Mouse (Mus musculus): ENCODE measurements at regions not wholly inside any gene's neighbourhood (a gene's known extent, or its start where the extent isn't known, plus 50 kb on each side); places are given as distances from the start of the nearest gene placed in this dataset.
"Not testable (repeated sequence)": the region's sequence is repeated elsewhere in the genome, so short reads cannot be mapped to it uniquely, and the experiment has no call there.

DNA sequence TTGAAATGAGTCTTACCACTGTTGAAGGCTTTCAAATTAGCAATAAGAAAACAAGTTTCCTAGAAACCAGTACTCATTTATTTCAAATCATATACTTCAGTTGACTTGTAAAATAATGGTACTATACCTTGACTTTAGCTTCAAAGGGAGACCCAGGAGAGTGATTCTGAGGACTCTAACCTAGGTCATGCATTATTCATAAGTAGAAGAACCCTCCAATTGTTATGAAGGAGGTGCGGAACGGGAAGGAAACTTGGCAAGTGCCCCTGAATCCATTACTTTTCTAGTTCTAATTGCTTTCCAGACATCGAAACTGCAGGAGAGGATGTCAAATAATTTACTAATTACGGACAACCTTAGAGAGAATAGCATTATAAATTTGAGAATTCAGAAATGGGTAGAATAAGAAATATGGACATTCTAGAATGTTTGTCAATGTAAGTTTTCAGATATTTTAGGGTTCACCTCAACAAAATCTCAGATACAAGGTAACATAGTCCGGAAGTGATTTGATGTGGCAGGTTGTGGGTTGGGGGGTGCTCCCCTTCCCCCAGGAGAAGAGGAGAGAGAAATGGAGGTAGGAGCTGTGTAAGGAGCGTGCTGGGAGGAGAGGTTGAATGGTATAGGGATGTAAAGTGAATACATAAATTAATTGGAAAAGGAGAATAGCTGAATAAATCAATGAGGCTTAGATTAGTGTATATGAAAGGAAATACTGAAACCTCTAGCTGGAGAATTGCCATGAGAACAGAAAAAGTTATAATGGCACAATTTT is 692.9 kb downstream of the Brinp3 start:
- TF ChIP-seq ZC3H11A (IDR thresholded peaks at IDR 0.05; ENCODE audit: borderline replicate concordance, low read depth, low read length) (no peak), CHD2 (IDR thresholded peaks at IDR 0.05; ENCODE audit: low read depth, low read length) (no peak), HCFC1 (IDR thresholded peaks at IDR 0.05; ENCODE audit: borderline replicate concordance, insufficient read depth, low read length) (no peak), ZNF384 (IDR thresholded peaks at IDR 0.05; ENCODE audit: low read depth, low read length) (no peak), MAFK (IDR thresholded peaks at IDR 0.05; ENCODE audit: insufficient read depth, low read depth, low read length) (no peak)
- Histone ChIP-seq H3K36me3 (ENCODE audit: control insufficient read depth, insufficient read depth, low read length, poor library complexity, severe bottlenecking) (no peaks in the 10 kb centered on the region), H3K4me3 (ENCODE audit: insufficient read depth in 1 of 2, low read depth in 1 of 2, low read length in 2 of 2, poor library complexity in 1 of 2, severe bottlenecking in 1 of 2) (no peak overlapping the region), H3K9me3 (ENCODE audit: control insufficient read depth, insufficient read depth, low read depth, low read length) (no peaks in the 10 kb centered on the region), H3K4me1 (ENCODE audit: control insufficient read depth in 2 of 2, insufficient read depth in 2 of 2, low read length in 2 of 2, poor library complexity in 1 of 2) (no peaks in the 10 kb centered on the region), H3K27ac (ENCODE audit: insufficient read depth, low read depth, low read length, poor library complexity, severe bottlenecking) (no peak overlapping the region), H3K9ac (ENCODE audit: insufficient read depth, low read depth, low read length, poor library complexity, severe bottlenecking) (no peak overlapping the region)
- no peak for DNase-seq (ENCODE audit: low read depth, low spot score)
- in situ Hi-C loops (cut with MboI; ENCODE audit: low sequenced_read_pairs in 2 of 2, unreplicated experiment in 2 of 2): no loop called here

DNA sequence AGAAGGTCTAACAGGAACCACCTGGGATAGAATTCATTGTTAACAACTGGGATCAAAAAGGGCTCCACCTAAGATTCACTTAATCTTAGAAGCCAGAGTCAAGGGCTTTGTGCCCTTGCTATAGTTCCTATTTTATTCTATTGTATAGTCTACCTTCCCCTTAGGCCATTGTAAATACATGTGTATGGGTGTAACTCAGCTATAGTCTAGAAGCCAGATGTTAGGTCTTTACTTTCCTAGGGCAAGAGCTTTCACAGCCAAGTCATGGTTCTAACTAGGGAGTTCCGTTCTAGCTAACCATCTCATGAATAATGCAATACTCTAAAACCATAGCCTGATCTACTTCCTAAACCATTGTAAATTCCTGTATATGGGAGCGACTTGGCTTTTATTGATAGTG is 705.4 kb downstream of the Brinp3 start:
- H3K9me3 ChIP-seq (ENCODE audit: control insufficient read depth, insufficient read depth, low read depth, low read length); in situ Hi-C loops (cut with MboI; ENCODE audit: low sequenced_read_pairs in 2 of 2, unreplicated experiment in 2 of 2); H3K36me3 ChIP-seq (ENCODE audit: control insufficient read depth, insufficient read depth, low read length, poor library complexity, severe bottlenecking); H3K27ac ChIP-seq (ENCODE audit: insufficient read depth, low read depth, low read length, poor library complexity, severe bottlenecking); H3K4me3 ChIP-seq (ENCODE audit: insufficient read depth in 1 of 2, low read depth in 1 of 2, low read length in 2 of 2, poor library complexity in 1 of 2, severe bottlenecking in 1 of 2); DNase-seq (ENCODE audit: low read depth, low spot score); H3K9ac ChIP-seq (ENCODE audit: insufficient read depth, low read depth, low read length, poor library complexity, severe bottlenecking); H3K4me1 ChIP-seq (ENCODE audit: control insufficient read depth in 2 of 2, insufficient read depth in 2 of 2, low read length in 2 of 2, poor library complexity in 1 of 2): not testable (repeated sequence)

- H3K9ac ChIP-seq (ENCODE audit: insufficient read depth, low read depth, low read length, poor library complexity, severe bottlenecking); H3K36me3 ChIP-seq (ENCODE audit: control insufficient read depth, insufficient read depth, low read length, poor library complexity, severe bottlenecking); H3K4me1 ChIP-seq (ENCODE audit: control insufficient read depth in 2 of 2, insufficient read depth in 2 of 2, low read length in 2 of 2, poor library complexity in 1 of 2); H3K9me3 ChIP-seq (ENCODE audit: control insufficient read depth, insufficient read depth, low read depth, low read length); H3K27ac ChIP-seq (ENCODE audit: insufficient read depth, low read depth, low read length, poor library complexity, severe bottlenecking); H3K4me3 ChIP-seq (ENCODE audit: insufficient read depth in 1 of 2, low read depth in 1 of 2, low read length in 2 of 2, poor library complexity in 1 of 2, severe bottlenecking in 1 of 2); DNase-seq (ENCODE audit: low read depth, low spot score); in situ Hi-C loops (cut with MboI; ENCODE audit: low sequenced_read_pairs in 2 of 2, unreplicated experiment in 2 of 2): not testable (repeated sequence)
Measured at GRCm38 (mm10) chr1:147214890-147215289, 720.3 kb downstream of the Brinp3 start.

DNA sequence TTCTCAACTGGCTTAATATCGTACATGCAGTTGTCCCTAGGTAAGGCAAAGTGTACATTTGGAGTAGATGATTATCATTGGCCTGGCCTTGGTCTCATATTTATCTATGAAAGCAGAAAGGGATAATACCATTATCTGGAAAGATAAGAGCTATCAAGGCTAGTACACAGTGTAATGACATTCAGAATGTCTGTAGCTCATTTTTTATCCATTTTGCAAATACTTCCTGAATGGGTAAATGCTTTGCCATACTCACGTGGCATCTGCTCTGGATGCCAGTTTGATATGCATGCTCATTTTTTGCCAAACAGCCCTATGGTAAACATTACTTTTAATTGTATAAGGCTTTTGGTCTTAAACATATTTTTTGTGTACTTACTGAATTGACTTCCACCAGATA is 723.4 kb downstream of the Brinp3 start:
- TF ChIP-seq ZC3H11A (IDR thresholded peaks at IDR 0.05; ENCODE audit: borderline replicate concordance, low read depth, low read length) (no peak), HCFC1 (IDR thresholded peaks at IDR 0.05; ENCODE audit: borderline replicate concordance, insufficient read depth, low read length) (no peak), CHD2 (IDR thresholded peaks at IDR 0.05; ENCODE audit: low read depth, low read length) (no peak)
- Histone ChIP-seq H3K36me3 (ENCODE audit: control insufficient read depth, insufficient read depth, low read length, poor library complexity, severe bottlenecking) (no peaks in the 10 kb centered on the region), H3K27ac (ENCODE audit: insufficient read depth, low read depth, low read length, poor library complexity, severe bottlenecking) (no peak overlapping the region), H3K9me3 (ENCODE audit: control insufficient read depth, insufficient read depth, low read depth, low read length) (no peaks in the 10 kb centered on the region), H3K4me1 (ENCODE audit: control insufficient read depth in 2 of 2, insufficient read depth in 2 of 2, low read length in 2 of 2, poor library complexity in 1 of 2) (no peaks in the 10 kb centered on the region), H3K9ac (ENCODE audit: insufficient read depth, low read depth, low read length, poor library complexity, severe bottlenecking) (no peak overlapping the region), H3K4me3 (ENCODE audit: insufficient read depth in 1 of 2, low read depth in 1 of 2, low read length in 2 of 2, poor library complexity in 1 of 2, severe bottlenecking in 1 of 2) (no peak overlapping the region)
- in situ Hi-C loops (cut with MboI; ENCODE audit: low sequenced_read_pairs in 2 of 2, unreplicated experiment in 2 of 2): no loop called here
- no peak for DNase-seq (ENCODE audit: low read depth, low spot score)

DNA sequence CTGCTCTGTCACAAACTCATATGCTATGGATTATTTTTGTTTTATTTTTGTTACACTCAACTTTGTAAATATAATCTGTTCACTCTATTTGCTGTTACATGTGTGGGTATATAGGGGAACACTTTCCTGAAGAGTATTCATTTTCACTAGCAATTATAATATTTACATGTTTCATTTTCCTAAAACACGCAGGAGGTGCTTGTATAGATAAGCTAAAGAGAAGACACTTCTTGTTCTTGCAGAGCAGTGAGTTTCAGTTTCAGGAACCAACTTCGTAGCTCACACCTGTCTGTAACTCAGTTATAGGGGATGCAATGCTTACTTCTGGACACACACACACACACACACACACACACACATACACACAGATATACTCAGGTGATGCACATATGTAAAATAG is 724.9 kb downstream of the Brinp3 start:
- H3K4me1 ChIP-seq (ENCODE audit: control insufficient read depth in 2 of 2, insufficient read depth in 2 of 2, low read length in 2 of 2, poor library complexity in 1 of 2): no peaks in the 10 kb centered on the region; a peak in 1 of 4 replicates
- H3K4me3 ChIP-seq (ENCODE audit: insufficient read depth in 1 of 2, low read depth in 1 of 2, low read length in 2 of 2, poor library complexity in 1 of 2, severe bottlenecking in 1 of 2): no peak overlapping the region
- no peaks in the 10 kb centered on the region for H3K36me3 ChIP-seq (ENCODE audit: control insufficient read depth, insufficient read depth, low read length, poor library complexity, severe bottlenecking)
- in situ Hi-C loops (cut with MboI; ENCODE audit: low sequenced_read_pairs in 2 of 2, unreplicated experiment in 2 of 2): no loop called here
- no peak for DNase-seq (ENCODE audit: low read depth, low spot score)
- H3K9me3 ChIP-seq (ENCODE audit: control insufficient read depth, insufficient read depth, low read depth, low read length): no peaks in the 10 kb centered on the region
- no peak overlapping the region for H3K27ac ChIP-seq (ENCODE audit: insufficient read depth, low read depth, low read length, poor library complexity, severe bottlenecking)
- TF ChIP-seq ZNF384 (IDR thresholded peaks at IDR 0.05; ENCODE audit: low read depth, low read length) (no peak), CHD2 (IDR thresholded peaks at IDR 0.05; ENCODE audit: low read depth, low read length) (no peak), ZC3H11A (IDR thresholded peaks at IDR 0.05; ENCODE audit: borderline replicate concordance, low read depth, low read length) (no peak), MAFK (IDR thresholded peaks at IDR 0.05; ENCODE audit: insufficient read depth, low read depth, low read length) (no peak), HCFC1 (IDR thresholded peaks at IDR 0.05; ENCODE audit: borderline replicate concordance, insufficient read depth, low read length) (no peak)
- H3K9ac ChIP-seq (ENCODE audit: insufficient read depth, low read depth, low read length, poor library complexity, severe bottlenecking): no peak overlapping the region

All from ES-E14 (cell line).